Mouse (Mus musculus) E14TG2a.4 (cell line): ENCODE measurements around the gene Slc25a23.

Experiments used
- H3K27me3 ChIP-seq: 2 replicates; pipeline ENCODE4 v1.6.1; 2014; ENCODE audit warnings: low read length, control low read depth; ENCODE audit not compliant: insufficient read depth
- H3K36me3 ChIP-seq: 2 replicates; pipeline ENCODE4 v1.6.1; 2014; ENCODE audit warnings: low read length, control low read depth; ENCODE audit not compliant: insufficient read depth
- H3K4me1 ChIP-seq: replicated peaks from 2 replicates; pipeline ENCODE4 v1.6.1; 2014; ENCODE audit warnings: low read depth, low read length, control low read depth
- H3K4me3 ChIP-seq: replicated peaks from 2 replicates; pipeline ENCODE4 v1.5.1; 2014; ENCODE audit warnings: mild to moderate bottlenecking, low read length
- H3K9me3 ChIP-seq: 2 replicates; pipeline ENCODE4 v1.6.1; 2014; ENCODE audit warnings: low read length, control low read depth
- CTCF ChIP-seq: conservative IDR thresholded peaks from 2 replicates; pipeline ENCODE4 v1.5.1; 2014; ENCODE audit warnings: low read length
- NANOG ChIP-seq: IDR thresholded peaks from 2 replicates; pipeline ENCODE4 v1.6.1; 2014; ENCODE audit warnings: borderline replicate concordance, low read length, mixed read lengths
- POU5F1 ChIP-seq: IDR thresholded peaks from 2 replicates; pipeline ENCODE4 v1.6.1; 2014; ENCODE audit warnings: low read length, borderline replicate concordance

The Slc25a23 gene

DNA sequence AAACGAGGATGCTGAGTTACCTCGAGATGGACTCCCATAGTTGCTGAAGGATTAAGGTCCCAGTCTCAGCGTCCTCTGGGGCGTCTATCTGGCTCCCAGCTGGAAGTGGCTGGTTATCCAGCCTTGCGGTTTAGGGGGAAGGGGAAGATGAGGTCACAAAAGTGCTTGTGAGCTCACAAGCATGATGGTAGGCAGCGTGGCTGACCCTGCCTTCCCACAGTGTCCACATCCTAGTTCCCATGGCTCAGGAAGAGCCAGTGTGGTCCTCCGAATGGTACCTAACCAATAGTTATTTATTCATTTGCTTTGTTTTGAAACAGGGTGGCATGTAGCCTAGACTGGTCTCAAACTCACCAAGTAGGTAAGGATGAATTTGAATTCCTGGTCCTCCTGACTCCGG lies 18.1 kb downstream of the Slc25a23 start, which contains the start of gene Slc25a41:
Gene Slc25a41, minus strand, starts transcription at position 101 of the 400 bp plus-strand sequence.
- TF ChIP-seq CTCF (no peak), NANOG (no peak), POU5F1 (no peak)
- Histone ChIP-seq H3K9me3 (no peaks in the 10 kb centered on the region), H3K4me3 (no peak within 1 kb of the TSS), H3K4me1 (peaks cover 25% of the 10 kb centered on the region), H3K27me3 (peaks cover 37% of the 10 kb centered on the region), H3K36me3 (no peaks in the 10 kb centered on the region)

DNA sequence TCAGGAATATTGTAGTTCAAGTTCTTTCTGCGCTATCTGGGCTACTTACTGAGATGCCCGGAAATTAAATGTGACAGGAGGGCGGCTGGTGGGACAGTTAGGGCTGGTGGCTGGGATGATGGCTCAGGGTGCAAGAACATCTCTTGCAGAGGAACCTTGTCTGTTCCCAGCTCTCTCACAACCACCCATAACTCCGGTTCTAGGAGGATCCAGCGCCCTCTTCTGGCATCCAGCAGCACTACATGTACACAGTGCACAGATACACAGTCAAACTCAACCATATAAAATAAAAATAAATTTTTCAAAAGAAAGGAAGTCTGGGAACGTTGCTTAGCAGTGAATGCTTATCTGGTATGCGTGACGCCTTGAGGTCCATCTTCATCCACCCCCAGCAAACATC lies 20.7 kb downstream of the Slc25a23 start:
- H3K9me3 ChIP-seq = no peaks in the 10 kb centered on the region
- H3K4me1 ChIP-seq = peaks cover 22% of the 10 kb centered on the region
- H3K4me3 ChIP-seq = peak overlapping the region; percentile 63
- H3K27me3 ChIP-seq = peaks cover 30% of the 10 kb centered on the region
- no peaks in the 10 kb centered on the region for H3K36me3 ChIP-seq
- TF ChIP-seq CTCF = peak; percentile 83
- TF ChIP-seq POU5F1 = no peak

DNA sequence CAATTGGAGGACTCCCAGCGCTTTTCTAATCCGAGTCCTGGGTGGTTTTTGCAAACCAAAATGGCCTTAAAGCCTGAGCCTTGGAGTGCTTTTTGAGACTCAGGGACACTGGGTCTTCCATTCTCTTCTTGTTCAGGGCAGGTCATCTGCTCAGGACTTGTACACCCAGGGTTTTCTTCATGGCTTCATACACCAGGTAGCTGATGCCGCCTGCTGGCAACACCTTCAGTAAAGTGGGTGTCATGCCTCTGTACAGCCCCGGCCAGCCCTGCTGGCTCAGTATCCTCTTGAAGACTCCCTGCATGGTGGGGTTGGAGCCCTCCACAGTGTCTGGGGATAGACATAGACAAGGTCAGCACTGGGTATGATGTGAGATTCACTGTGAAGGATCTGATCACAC lies 26.8 kb downstream of the Slc25a23 start:
- Histone ChIP-seq H3K9me3 (no peaks in the 10 kb centered on the region), H3K36me3 (peaks cover 20% of the 10 kb centered on the region), H3K27me3 (peaks cover 10% of the 10 kb centered on the region), H3K4me1 (peaks cover 46% of the 10 kb centered on the region), H3K4me3 (peak overlapping the region; percentile 90)
- no peak for TF ChIP-seq CTCF
- TF ChIP-seq POU5F1 = no peak
- TF ChIP-seq NANOG = no peak

DNA sequence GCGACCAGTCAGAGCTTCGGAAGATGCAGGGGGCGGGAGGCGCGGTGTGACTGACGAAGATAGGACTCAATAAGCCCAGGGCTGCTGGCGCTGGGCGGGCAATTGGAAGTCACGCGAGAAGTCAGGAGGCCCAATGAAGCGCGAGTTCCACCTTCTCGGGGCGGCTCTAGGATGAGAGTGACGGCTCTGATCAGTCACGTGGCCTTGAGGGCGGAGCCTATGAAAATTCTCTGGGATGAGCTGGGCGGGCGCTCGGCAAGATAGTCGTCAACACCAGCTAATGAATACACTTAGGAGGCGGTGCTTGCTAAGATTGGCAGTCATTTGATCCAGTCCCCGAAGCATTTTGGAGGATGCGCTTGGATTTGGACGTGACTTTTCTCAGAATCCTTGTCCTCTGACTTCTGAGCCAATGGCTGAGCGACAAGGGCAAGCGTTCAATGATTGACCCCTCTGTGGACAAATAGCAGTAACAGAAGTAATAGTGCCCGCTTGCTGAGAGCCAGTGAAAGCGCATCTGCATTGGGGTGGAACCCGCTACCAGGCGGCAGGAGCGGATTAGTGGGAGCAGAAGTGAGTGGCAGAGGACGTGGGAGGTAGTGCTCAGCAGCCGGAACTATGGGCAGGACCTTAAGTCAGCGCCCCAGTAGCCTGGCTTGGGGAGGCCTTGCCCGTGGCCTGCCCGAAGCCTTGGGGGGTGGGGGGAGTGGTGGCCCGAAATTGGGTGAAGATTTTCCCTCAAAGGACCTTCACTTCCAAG lies 27.8 kb downstream of the Slc25a23 start:
- Histone ChIP-seq H3K36me3 (peaks cover 30% of the 10 kb centered on the region), H3K4me1 (peaks cover 54% of the 10 kb centered on the region), H3K4me3 (peak overlapping the region; percentile 93), H3K27me3 (peaks cover 6% of the 10 kb centered on the region), H3K9me3 (no peaks in the 10 kb centered on the region)
- no peak for TF ChIP-seq CTCF
- TF ChIP-seq POU5F1 = no peak
- peak; percentile 6; the same call in 1 of the 2 replicates for TF ChIP-seq NANOG

DNA sequence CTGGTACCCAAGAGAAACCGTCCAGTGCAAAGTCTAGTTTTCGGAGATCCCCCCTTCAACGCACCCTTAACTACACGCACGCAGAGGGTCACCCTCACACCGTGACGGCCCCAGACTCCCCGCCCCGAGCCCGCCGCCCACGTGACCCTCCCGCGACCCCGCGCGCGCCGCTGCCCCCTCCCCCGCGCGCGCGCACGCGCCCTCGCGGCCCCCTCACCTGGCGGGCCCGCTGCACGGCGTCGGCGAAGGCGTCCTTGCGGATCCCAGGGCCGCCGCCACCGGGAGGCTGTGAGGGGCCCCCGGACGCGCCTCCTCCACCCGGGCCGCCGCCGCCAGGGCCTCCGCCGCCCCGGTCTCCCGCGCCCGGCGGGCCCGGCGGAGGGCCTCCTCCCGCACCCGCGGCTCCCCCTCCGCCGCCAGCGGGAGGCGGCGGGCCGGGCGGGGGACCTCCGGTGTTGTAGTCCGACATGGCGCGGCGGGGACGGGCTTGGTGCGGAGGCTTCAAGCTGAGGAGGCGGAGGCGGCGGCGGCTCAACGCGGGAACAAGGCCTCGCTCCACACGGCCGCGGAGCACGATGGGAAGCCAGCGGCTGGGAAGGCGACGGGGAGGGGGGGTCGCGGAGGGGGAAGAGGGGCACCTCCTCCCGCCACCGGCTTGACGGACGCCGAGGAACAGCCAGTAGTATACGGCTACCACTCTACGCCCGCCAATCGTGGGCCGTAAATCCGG lies 28.6 kb downstream of the Slc25a23 start, which contains the start of gene Khsrp:
Gene Khsrp, minus strand, starts transcription at position 592 of the 730 bp plus-strand sequence.
- no peaks in the 10 kb centered on the region for H3K9me3 ChIP-seq
- peaks cover 38% of the 10 kb centered on the region for H3K36me3 ChIP-seq
- no peak for TF ChIP-seq NANOG
- no peak for TF ChIP-seq CTCF
- TF ChIP-seq POU5F1 = no peak
- peak within 1 kb of the TSS; percentile 93 for H3K4me3 ChIP-seq
- peaks cover 57% of the 10 kb centered on the region for H3K4me1 ChIP-seq
- 0 out of 2 replicates have a peak, but pooled peaks cover 2% of the 10 kb centered on the region for H3K27me3 ChIP-seq

DNA sequence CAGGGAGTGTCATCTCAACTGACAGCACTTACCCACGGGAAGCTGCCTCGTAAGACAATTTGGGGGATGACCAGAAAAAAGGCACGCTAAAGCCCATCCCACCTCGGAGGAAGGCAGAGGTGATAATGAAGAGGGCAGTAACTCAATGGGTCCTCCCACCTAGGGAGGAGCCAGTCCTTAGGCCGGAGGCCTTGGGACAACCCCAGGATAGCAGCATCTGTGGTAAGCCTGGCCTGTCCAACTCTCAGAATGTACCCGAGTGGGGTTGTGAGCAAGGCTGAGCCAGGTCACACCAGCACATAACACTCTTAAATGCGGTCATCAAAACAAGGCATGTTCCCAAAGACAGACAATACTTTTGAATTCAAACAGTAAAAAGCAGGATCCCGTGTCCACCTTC lies 30.0 kb downstream of the Slc25a23 start:
- H3K9me3 ChIP-seq = no peaks in the 10 kb centered on the region
- peaks cover 52% of the 10 kb centered on the region for H3K36me3 ChIP-seq
- peak overlapping the region; percentile 93 for H3K4me3 ChIP-seq
- peaks cover 61% of the 10 kb centered on the region for H3K4me1 ChIP-seq
- TF ChIP-seq POU5F1 = no peak
- TF ChIP-seq CTCF = no peak
- no peak for TF ChIP-seq NANOG
- 0 out of 2 replicates have a peak, but pooled peaks cover 1% of the 10 kb centered on the region for H3K27me3 ChIP-seq

DNA sequence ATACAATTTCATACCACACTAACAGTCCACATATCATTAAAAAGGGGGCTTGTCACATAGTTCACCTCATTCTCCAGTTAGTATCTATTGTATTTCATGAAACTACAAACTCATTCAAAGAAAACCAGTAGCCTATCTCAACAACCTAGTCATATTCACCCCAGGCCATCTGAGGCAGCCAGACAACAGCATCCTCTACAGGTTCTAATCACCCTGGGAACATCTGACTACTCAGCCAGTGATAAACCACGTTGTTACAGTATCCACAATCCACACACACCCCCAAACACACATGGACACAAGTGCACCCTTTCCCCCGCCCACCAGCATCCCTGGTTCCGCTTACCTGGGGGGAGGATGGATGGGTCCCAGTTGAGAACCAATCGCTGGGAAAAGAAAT lies 32.2 kb downstream of the Slc25a23 start:
- TF ChIP-seq NANOG (no peak), CTCF (no peak), POU5F1 (no peak)
- Histone ChIP-seq H3K4me3 (no peak overlapping the region), H3K27me3 (no peaks in the 10 kb centered on the region), H3K4me1 (peaks cover 65% of the 10 kb centered on the region), H3K36me3 (peaks cover 74% of the 10 kb centered on the region), H3K9me3 (no peaks in the 10 kb centered on the region)

DNA sequence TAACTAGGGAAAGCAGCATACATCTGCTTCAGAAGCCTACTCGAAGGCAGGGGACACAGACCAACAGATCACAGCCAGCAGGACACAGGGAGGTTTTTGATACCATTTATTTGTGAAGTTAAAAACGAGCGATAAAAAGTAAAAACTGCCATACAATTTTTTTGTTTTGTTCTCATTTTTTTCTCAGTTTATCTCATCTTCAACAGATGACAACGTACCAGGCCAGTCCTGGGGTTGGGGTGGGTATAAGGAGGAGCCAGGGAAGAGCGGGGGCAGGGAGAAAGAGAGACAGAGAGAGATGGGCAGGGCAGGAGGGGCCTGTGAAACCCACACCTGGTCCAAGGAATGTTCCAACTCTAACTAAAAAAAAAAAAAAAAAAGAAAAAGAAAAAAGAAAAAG lies 38.7 kb downstream of the Slc25a23 start:
- Histone ChIP-seq H3K27me3 (no peaks in the 10 kb centered on the region), H3K4me1 (peaks cover 36% of the 10 kb centered on the region), H3K4me3 (no peak overlapping the region), H3K9me3 (no peaks in the 10 kb centered on the region), H3K36me3 (peaks cover 69% of the 10 kb centered on the region)
- no peak for TF ChIP-seq NANOG

DNA sequence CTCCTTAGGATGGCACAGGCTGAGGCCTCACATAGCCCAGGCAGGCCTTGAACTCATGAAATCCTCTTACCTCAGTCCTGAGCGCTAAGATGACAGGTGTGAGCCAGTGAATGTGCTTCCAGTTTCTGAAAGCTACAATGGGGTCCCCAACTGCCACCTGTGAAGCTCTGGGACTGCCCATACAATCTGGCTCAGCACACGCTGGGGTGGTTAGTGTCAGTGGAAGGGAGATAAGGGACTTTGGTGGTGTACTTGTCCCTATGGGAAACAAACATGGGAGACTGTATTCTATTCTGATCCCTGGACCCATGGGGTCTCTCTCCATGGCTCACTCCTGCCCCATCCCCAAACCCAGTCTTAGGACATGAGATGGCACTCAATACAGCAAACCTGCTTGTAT lies 40.0 kb downstream of the Slc25a23 start:
- H3K9me3 ChIP-seq = no peaks in the 10 kb centered on the region
- TF ChIP-seq CTCF (no peak), POU5F1 (no peak), NANOG (no peak)
- H3K4me3 ChIP-seq = no peak overlapping the region

More for the DNA sequence above, 40.0 kb downstream of the Slc25a23 start:
- H3K36me3 ChIP-seq = peaks cover 56% of the 10 kb centered on the region
- H3K4me1 ChIP-seq = peaks cover 32% of the 10 kb centered on the region
- no peaks in the 10 kb centered on the region for H3K27me3 ChIP-seq
